Mouse (Mus musculus): Measurements from ENCODE around the gene D17Wsu92e. TPM values are rescaled to one million over a fixed set of nuclear protein-coding genes. Genes with fewer than 3 reads are reported as not detected.

Gene D17Wsu92e
- polyA plus RNA-seq, 1 experiment, result 79.4 TPM

GRCm38 (mm10) chr17:27705661-27706060 lies 114.8 kb downstream of the D17Wsu92e start:
- Histone ChIP-seq H3ac (ENCODE audit: control insufficient read depth, insufficient read length) (no peak overlapping the region), H3K27me3 (ENCODE audit: control insufficient read depth, insufficient read depth, insufficient read length) (no peaks in the 10 kb centered on the region), H3K4me2 (ENCODE audit: low read depth) (no peak overlapping the region), H3K79me2 (ENCODE audit: control insufficient read depth, insufficient read depth) (no peaks in the 10 kb centered on the region), H3K36me3 (ENCODE audit: control insufficient read depth, insufficient read depth) (no peaks in the 10 kb centered on the region), H3K4me3 (no peak overlapping the region)
- TF ChIP-seq POLR2AphosphoS2 (IDR thresholded peaks at IDR 0.05; ENCODE audit: insufficient read length, low read depth) (no peak), TCF12 (IDR thresholded peaks at IDR 0.05; ENCODE audit: insufficient read depth, poor library complexity, severe bottlenecking) (no peak), POLR2A (IDR thresholded peaks at IDR 0.05; ENCODE audit: insufficient read length, low read depth) (no peak), SRF (IDR thresholded peaks at IDR 0.05; ENCODE audit: control insufficient read depth, insufficient read length, low read depth) (no peak), USF1 (IDR thresholded peaks at IDR 0.05; ENCODE audit: low read depth) (no peak), TCF3 (IDR thresholded peaks at IDR 0.05; ENCODE audit: insufficient read length, low read depth) (no peak), MYOG (IDR thresholded peaks at IDR 0.05; ENCODE audit: control insufficient read depth in 1 of 3, insufficient read depth in 1 of 3, insufficient read length in 2 of 3, low read depth in 2 of 3) (no peak), REST (IDR thresholded peaks at IDR 0.05; ENCODE audit: insufficient read depth, insufficient read length) (no peak), CEBPB (IDR thresholded peaks at IDR 0.05; ENCODE audit: insufficient read depth, poor library complexity, severe bottlenecking) (no peak), MYOD1 (IDR thresholded peaks at IDR 0.05; ENCODE audit: control insufficient read depth in 1 of 3, insufficient read length in 2 of 3, low read depth in 2 of 3) (no peak), MAX (IDR thresholded peaks at IDR 0.05; ENCODE audit: low read depth) (no peak), E2F4 (IDR thresholded peaks at IDR 0.05; ENCODE audit: insufficient read depth) (no peak)

DNA sequence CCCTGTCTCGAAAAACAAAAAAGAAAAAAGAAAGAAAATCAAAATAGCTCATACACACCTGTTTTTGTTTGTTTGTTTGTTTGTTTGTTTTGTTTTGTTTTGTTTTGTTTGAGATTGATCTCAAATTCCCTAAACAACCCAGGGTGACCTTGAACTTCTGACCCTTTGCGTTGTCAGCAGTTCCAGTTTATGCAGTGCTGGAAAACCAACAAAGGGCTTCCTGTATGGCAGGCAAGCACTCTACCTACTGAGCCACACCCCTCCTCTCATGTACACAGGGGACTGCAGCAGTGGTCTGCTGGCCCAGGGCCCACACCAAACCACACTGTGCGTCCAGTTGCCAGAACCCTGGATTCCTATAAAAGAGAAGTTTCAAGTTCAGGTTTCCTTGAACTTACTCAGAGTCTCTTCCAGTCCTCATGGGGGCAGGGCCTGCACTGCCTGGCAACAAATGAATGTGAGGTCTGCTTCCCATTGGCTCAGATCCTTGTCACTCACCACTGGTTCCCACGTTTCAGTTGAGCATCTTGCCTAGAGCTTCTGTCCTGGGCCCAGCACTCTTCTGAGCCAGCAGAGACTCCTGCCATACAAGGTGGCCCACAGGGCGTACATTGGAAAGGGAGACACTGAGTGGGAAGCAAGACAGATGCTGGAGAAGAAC lies 116.4 kb downstream of the D17Wsu92e start:
- no peak overlapping the region for H3K4me2 ChIP-seq (ENCODE audit: low read depth)
- H3K79me2 ChIP-seq (ENCODE audit: control insufficient read depth, insufficient read depth), result no peaks in the 10 kb centered on the region
- no peak for TF ChIP-seq MAX (IDR thresholded peaks at IDR 0.05; ENCODE audit: low read depth)
- no peak for TF ChIP-seq CEBPB (IDR thresholded peaks at IDR 0.05; ENCODE audit: insufficient read depth, poor library complexity, severe bottlenecking)
- TF ChIP-seq TCF3 (IDR thresholded peaks at IDR 0.05; ENCODE audit: insufficient read length, low read depth), result no peak
- TF ChIP-seq SRF (IDR thresholded peaks at IDR 0.05; ENCODE audit: control insufficient read depth, insufficient read length, low read depth), result no peak
- H3K27me3 ChIP-seq (ENCODE audit: control insufficient read depth, insufficient read depth, insufficient read length), result no peaks in the 10 kb centered on the region
- H3K4me3 ChIP-seq, result no peak overlapping the region
- H3K36me3 ChIP-seq (ENCODE audit: control insufficient read depth, insufficient read depth), result no peaks in the 10 kb centered on the region
- H3ac ChIP-seq (ENCODE audit: control insufficient read depth, insufficient read length), result no peak overlapping the region

DNA sequence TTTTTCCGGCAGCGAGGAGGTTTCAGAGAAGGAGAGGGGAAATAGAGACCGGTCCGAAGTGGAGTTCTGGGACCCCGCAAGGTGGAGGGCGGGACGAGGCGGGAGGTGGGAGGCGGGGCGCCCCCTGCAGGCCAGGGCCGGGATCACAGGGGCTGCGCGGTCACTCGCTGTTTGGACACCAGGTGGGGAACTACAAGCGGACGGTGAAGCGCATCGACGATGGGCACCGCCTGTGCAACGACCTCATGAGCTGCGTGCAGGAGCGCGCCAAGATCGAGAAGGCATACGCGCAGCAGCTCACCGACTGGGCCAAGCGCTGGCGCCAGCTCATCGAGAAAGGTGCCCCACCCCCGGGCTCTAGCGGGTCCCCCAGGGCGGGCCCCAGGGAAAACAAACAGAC lies 117.9 kb downstream of the D17Wsu92e start:
- Histone ChIP-seq H3K79me2 (ENCODE audit: control insufficient read depth, insufficient read depth) (no peaks in the 10 kb centered on the region), H3K36me3 (ENCODE audit: control insufficient read depth, insufficient read depth) (no peaks in the 10 kb centered on the region), H3K27me3 (ENCODE audit: control insufficient read depth, insufficient read depth, insufficient read length) (no peaks in the 10 kb centered on the region), H3K4me3 (no peak overlapping the region), H3K4me2 (ENCODE audit: low read depth) (no peak overlapping the region), H3ac (ENCODE audit: control insufficient read depth, insufficient read length) (no peak overlapping the region)
- TF ChIP-seq E2F4 (IDR thresholded peaks at IDR 0.05; ENCODE audit: insufficient read depth) (no peak), MAX (IDR thresholded peaks at IDR 0.05; ENCODE audit: low read depth) (no peak), MYOD1 (IDR thresholded peaks at IDR 0.05; ENCODE audit: control insufficient read depth in 1 of 3, insufficient read length in 2 of 3, low read depth in 2 of 3) (no peak), CEBPB (IDR thresholded peaks at IDR 0.05; ENCODE audit: insufficient read depth, poor library complexity, severe bottlenecking) (no peak), MYOG (IDR thresholded peaks at IDR 0.05; ENCODE audit: control insufficient read depth in 1 of 3, insufficient read depth in 1 of 3, insufficient read length in 2 of 3, low read depth in 2 of 3) (no peak), POLR2AphosphoS2 (IDR thresholded peaks at IDR 0.05; ENCODE audit: insufficient read length, low read depth) (no peak), SRF (IDR thresholded peaks at IDR 0.05; ENCODE audit: control insufficient read depth, insufficient read length, low read depth) (no peak), REST (IDR thresholded peaks at IDR 0.05; ENCODE audit: insufficient read depth, insufficient read length) (no peak), USF1 (IDR thresholded peaks at IDR 0.05; ENCODE audit: low read depth) (no peak), TCF3 (IDR thresholded peaks at IDR 0.05; ENCODE audit: insufficient read length, low read depth) (no peak), TCF12 (IDR thresholded peaks at IDR 0.05; ENCODE audit: insufficient read depth, poor library complexity, severe bottlenecking) (no peak), POLR2A (IDR thresholded peaks at IDR 0.05; ENCODE audit: insufficient read length, low read depth) (no peak)

- Histone ChIP-seq H3K27me3 (ENCODE audit: control insufficient read depth, insufficient read depth, insufficient read length) (no peaks in the 10 kb centered on the region), H3K36me3 (ENCODE audit: control insufficient read depth, insufficient read depth) (no peaks in the 10 kb centered on the region), H3K4me3 (no peak overlapping the region), H3K79me2 (ENCODE audit: control insufficient read depth, insufficient read depth) (no peaks in the 10 kb centered on the region), H3K4me2 (ENCODE audit: low read depth) (no peak overlapping the region), H3ac (ENCODE audit: control insufficient read depth, insufficient read length) (no peak overlapping the region)
- no peak for TF ChIP-seq MYOD1 (IDR thresholded peaks at IDR 0.05; ENCODE audit: control insufficient read depth in 1 of 3, insufficient read length in 2 of 3, low read depth in 2 of 3)
- no peak for TF ChIP-seq MAX (IDR thresholded peaks at IDR 0.05; ENCODE audit: low read depth)
- TF ChIP-seq TCF12 (IDR thresholded peaks at IDR 0.05; ENCODE audit: insufficient read depth, poor library complexity, severe bottlenecking), result no peak
- TF ChIP-seq POLR2A (IDR thresholded peaks at IDR 0.05; ENCODE audit: insufficient read length, low read depth), result no peak
- no peak for TF ChIP-seq MYOG (IDR thresholded peaks at IDR 0.05; ENCODE audit: control insufficient read depth in 1 of 3, insufficient read depth in 1 of 3, insufficient read length in 2 of 3, low read depth in 2 of 3)
- TF ChIP-seq SRF (IDR thresholded peaks at IDR 0.05; ENCODE audit: control insufficient read depth, insufficient read length, low read depth), result no peak
- no peak for TF ChIP-seq POLR2AphosphoS2 (IDR thresholded peaks at IDR 0.05; ENCODE audit: insufficient read length, low read depth)
- no peak for TF ChIP-seq CEBPB (IDR thresholded peaks at IDR 0.05; ENCODE audit: insufficient read depth, poor library complexity, severe bottlenecking)
- no peak for TF ChIP-seq REST (IDR thresholded peaks at IDR 0.05; ENCODE audit: insufficient read depth, insufficient read length)
- TF ChIP-seq E2F4 (IDR thresholded peaks at IDR 0.05; ENCODE audit: insufficient read depth), result no peak
- no peak for TF ChIP-seq USF1 (IDR thresholded peaks at IDR 0.05; ENCODE audit: low read depth)
- TF ChIP-seq TCF3 (IDR thresholded peaks at IDR 0.05; ENCODE audit: insufficient read length, low read depth), result no peak
Measured at GRCm38 (mm10) chr17:27701856-27702255, 118.6 kb downstream of the D17Wsu92e start.

Other genes starting within 250 kb of the D17Wsu92e start
- gene Nudt3, start 197.2 kb downstream of the D17Wsu92e start, polyA plus RNA-seq (2012; fragmentation: generic; extraction: Trizol), result 142 TPM
- gene RPS10-NUDT3, start 185.4 kb downstream of the D17Wsu92e start, polyA plus RNA-seq (2012; fragmentation: generic; extraction: Trizol), result not detected
- gene Rps10, start 184.0 kb downstream of the D17Wsu92e start, polyA plus RNA-seq (2012; fragmentation: generic; extraction: Trizol), result 3,606 TPM
- 3.0 TPM for gene Pacsin1, start 165.1 kb downstream of the D17Wsu92e start, polyA plus RNA-seq (2012; fragmentation: generic; extraction: Trizol)
- 0.05 TPM for gene Spdef, start 91.7 kb downstream of the D17Wsu92e start, polyA plus RNA-seq (2012; fragmentation: generic; extraction: Trizol)
- gene Snrpc, start 17.5 kb upstream of the D17Wsu92e start, polyA plus RNA-seq (2012; fragmentation: generic; extraction: Trizol), result 251 TPM
- gene Uhrf1bp1, start 35.8 kb upstream of the D17Wsu92e start, polyA plus RNA-seq (2012; fragmentation: generic; extraction: Trizol), result 16.4 TPM
- gene Anks1, start 88.7 kb upstream of the D17Wsu92e start, polyA plus RNA-seq (2012; fragmentation: generic; extraction: Trizol), result 10.0 TPM
- gene Taf11, start 89.2 kb upstream of the D17Wsu92e start, polyA plus RNA-seq (2012; fragmentation: generic; extraction: Trizol), result 28.9 TPM